Comparison of ENCODE assay signal across 8 mouse cellular contexts in genomic region chr1:59487651-59488051, GRCm38 (mm10). TPM values are rescaled to one million over a fixed set of nuclear protein-coding genes. Genes with fewer than 3 reads are reported as not detected.
DNase-seq lines count a peak whose midpoint lies in the region; ATAC-seq lines count a peak whose summit lies in the region.

No protein-coding gene starts in this region.

- H3K27ac ChIP-seq in embryonic facial prominence, embryonic 12.5 days = peak overlapping the region; percentile 58
- peak overlapping the region; percentile 66 for H3K27ac ChIP-seq in heart, embryonic 16.5 days (ENCODE audit: low read length)
- peak overlapping the region; percentile 30; the same call in 1 of the 2 replicates for H3K27ac ChIP-seq in midbrain, embryonic 13.5 days

- H3K27me3 ChIP-seq in embryonic facial prominence, embryonic 12.5 days = no peaks in the 10 kb centered on the region
- peaks cover 10% of the 10 kb centered on the region for H3K27me3 ChIP-seq in heart, embryonic 16.5 days (ENCODE audit: control insufficient read depth, insufficient read depth, low read length)
- peaks cover 28% of the 10 kb centered on the region for H3K27me3 ChIP-seq in midbrain, embryonic 13.5 days

- no peaks in the 10 kb centered on the region for H3K9me3 ChIP-seq in embryonic facial prominence, embryonic 12.5 days
- H3K9me3 ChIP-seq in heart, embryonic 16.5 days (replicated peaks; ENCODE audit: control insufficient read depth, low read length) = no peaks in the 10 kb centered on the region
- H3K9me3 ChIP-seq in midbrain, embryonic 13.5 days = no peaks in the 10 kb centered on the region

- 0 out of 2 replicates have a peak, but pooled peaks have one; percentile 7 for ATAC-seq in embryonic facial prominence, embryonic 12.5 days (ENCODE audit: insufficient number of reproducible peaks, insufficient read depth, low FRiP score, low TSS enrichment)
- no peak for ATAC-seq in heart, embryonic 16.5 days (replicated peaks; ENCODE audit: extremely low read depth, insufficient read depth, low FRiP score)
- ATAC-seq in midbrain, embryonic 13.5 days = no peak

- peak overlapping the region; percentile 54 for H3K4me2 ChIP-seq in embryonic facial prominence, embryonic 12.5 days (replicated peaks)
- peak overlapping the region; percentile 52 for H3K4me2 ChIP-seq in heart, embryonic 16.5 days (ENCODE audit: low read depth, low read length)
- H3K4me2 ChIP-seq in midbrain, embryonic 13.5 days (replicated peaks) = peak overlapping the region; percentile 44

- H3K4me3 ChIP-seq in embryonic facial prominence, embryonic 12.5 days = peak overlapping the region; percentile 17
- H3K4me3 ChIP-seq in heart, embryonic 16.5 days (ENCODE audit: low read length) = peak overlapping the region; percentile 16
- H3K4me3 ChIP-seq in midbrain, embryonic 13.5 days (replicated peaks) = peak overlapping the region; percentile 7

- DNase-seq in lung, adult 18-20 months = peak; percentile 49 to 60
- DNase-seq in lung, postnatal 25 days (ENCODE audit: low spot score) = no peak
- DNase-seq in kidney, postnatal 25 days = peak; percentile 49 to 75
- DNase-seq in right cerebral cortex, postnatal 4 days = no peak
- no peak for DNase-seq in natural killer cell, adult 2 months (ENCODE audit: low spot score in 2 of 2)

- 0 out of 2 replicates have a peak, but pooled peaks cover 14% of the 10 kb centered on the region for H3K36me3 ChIP-seq in embryonic facial prominence, embryonic 12.5 days
- no peaks in the 10 kb centered on the region for H3K36me3 ChIP-seq in heart, embryonic 16.5 days (ENCODE audit: control insufficient read depth, insufficient read depth)
- no peaks in the 10 kb centered on the region for H3K36me3 ChIP-seq in midbrain, embryonic 13.5 days

- peak overlapping the region; percentile 5 for H3K9ac ChIP-seq in embryonic facial prominence, embryonic 12.5 days
- H3K9ac ChIP-seq in heart, embryonic 16.5 days (ENCODE audit: low read length) = peak overlapping the region; percentile 42; the same call in 1 of the 2 replicates
- peak overlapping the region; percentile 46; the same call in 1 of the 2 replicates for H3K9ac ChIP-seq in midbrain, embryonic 13.5 days (replicated peaks)

- peaks cover 56% of the 10 kb centered on the region for H3K4me1 ChIP-seq in embryonic facial prominence, embryonic 12.5 days
- H3K4me1 ChIP-seq in heart, embryonic 16.5 days (ENCODE audit: control insufficient read depth, insufficient read depth, low read length) = peaks cover 36% of the 10 kb centered on the region
- H3K4me1 ChIP-seq in midbrain, embryonic 13.5 days (replicated peaks) = peaks cover 49% of the 10 kb centered on the region

- WGBS in embryonic facial prominence, embryonic 12.5 days = 3% methylated on average over 10 of the region's 10 CpGs
- WGBS in heart, embryonic 16.5 days = 6% methylated on average over 10 of the region's 10 CpGs
- 6% methylated on average over 10 of the region's 10 CpGs for WGBS in midbrain, embryonic 13.5 days

RNA-seq across cellular contexts. Expression of gene Fzd7, which starts 5.4 kb away (rescaled TPM):
- polyA plus RNA-seq in embryonic facial prominence, embryonic 12.5 days (2016; fragmentation: Nextera tagmentation; extraction: Ambion mirVana) = 26.3 and 28.5 TPM in 2 replicates
- 2.9 and 3.2 TPM in 2 replicates for polyA plus RNA-seq in heart, embryonic 16.5 days (2015; fragmentation: Nextera tagmentation; extraction: Ambion mirVana)
- polyA plus RNA-seq in midbrain, embryonic 13.5 days (2015; fragmentation: Nextera tagmentation; extraction: Ambion mirVana) = 2.7 and 4.0 TPM in 2 replicates

RNA-seq across cellular contexts. Expression of gene Gm973, which starts 28.4 kb away (rescaled TPM):
- 0.67 and 0.82 TPM in 2 replicates for polyA plus RNA-seq in embryonic facial prominence, embryonic 12.5 days (2016; fragmentation: Nextera tagmentation; extraction: Ambion mirVana)
- 0.10 and 0.41 TPM in 2 replicates for polyA plus RNA-seq in heart, embryonic 16.5 days (2015; fragmentation: Nextera tagmentation; extraction: Ambion mirVana)
- polyA plus RNA-seq in midbrain, embryonic 13.5 days (2015; fragmentation: Nextera tagmentation; extraction: Ambion mirVana) = 7.2 and 8.8 TPM in 2 replicates

Comparison
In these comparisons a context has a peak if more than half of its experiments do, and no peak if none do; other contexts are left out.
1. DNase-seq: peak in lung, adult 18-20 months (2 of 2) and kidney, postnatal 25 days (2 of 2); none in lung, postnatal 25 days (single experiment), right cerebral cortex, postnatal 4 days (single experiment) and natural killer cell, adult 2 months (0 of 2).
2. Peak in every context shown above with its lines, with median percentiles within 50 percentile points of each other: H3K27ac ChIP-seq, H3K4me2 ChIP-seq, H3K4me3 ChIP-seq and H3K9ac ChIP-seq.